Mouse (Mus musculus): ENCODE data around the gene Edem1. TPM values are rescaled to one million over a fixed set of nuclear protein-coding genes. Genes with fewer than 3 reads are reported as not detected.

Gene Edem1
- polyA plus RNA-seq, 1 experiment from 2014 or later, result 27.6 TPM

DNA sequence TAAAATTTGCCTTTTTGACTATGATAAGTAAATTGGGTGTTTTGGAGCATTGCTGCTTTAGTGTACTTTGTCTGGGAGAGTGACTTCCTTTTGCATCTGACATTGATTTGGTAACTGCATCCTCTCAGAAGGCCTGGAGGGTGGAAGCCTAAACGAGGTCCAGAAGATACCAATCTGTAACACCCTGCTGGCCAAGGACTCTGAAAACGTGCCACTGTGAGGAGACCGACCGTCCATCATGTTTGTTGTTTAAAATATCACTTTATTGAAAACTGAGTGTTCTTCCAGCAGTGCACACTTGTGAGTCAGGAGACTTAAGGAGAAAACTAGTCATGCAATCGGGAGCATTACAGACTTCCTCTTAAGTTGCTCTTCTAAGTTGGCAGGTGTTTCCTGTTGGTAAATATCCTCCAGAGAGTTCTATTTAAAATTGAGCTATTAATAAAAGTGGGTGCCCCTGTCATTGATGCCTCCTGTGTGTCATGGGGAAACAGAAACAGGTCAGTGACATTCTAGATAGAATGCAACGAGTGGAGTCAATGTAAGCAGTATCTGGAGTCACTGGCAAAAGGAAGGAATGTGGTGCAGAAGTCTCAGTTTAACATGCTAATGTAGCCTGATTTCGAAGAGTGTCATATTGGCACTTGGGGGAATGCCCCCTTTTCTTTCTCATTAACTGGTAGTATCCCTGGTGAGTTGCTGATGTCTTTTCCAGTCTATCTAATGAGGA lies 3.5 kb upstream of the Edem1 start:
- no peak for ATAC-seq (ENCODE audit: insufficient number of reproducible peaks, low FRiP score, low TSS enrichment, low read depth)
- 66% methylated on average over 7 of the region's 7 CpGs for WGBS
- no peaks in the 10 kb centered on the region for H3K27me3 ChIP-seq (ENCODE audit: control insufficient read depth, insufficient read depth, low read length)
- no peak overlapping the region for H3K9ac ChIP-seq (ENCODE audit: low read length)
- no peak overlapping the region for H3K4me2 ChIP-seq (ENCODE audit: low read depth, severe bottlenecking)
- H3K4me3 ChIP-seq (ENCODE audit: low read depth, low read length), result no peak overlapping the region
- peaks cover 7% of the 10 kb centered on the region for H3K4me1 ChIP-seq (ENCODE audit: control insufficient read depth, insufficient read depth, low read length)
- no peak for DNase-seq (ENCODE audit: low spot score)
- H3K9me3 ChIP-seq (ENCODE audit: control insufficient read depth, low read length), result no peaks in the 10 kb centered on the region
- H3K27ac ChIP-seq (replicated peaks; ENCODE audit: low read depth, low read length), result no peak overlapping the region
- H3K36me3 ChIP-seq (ENCODE audit: control insufficient read depth, insufficient read depth, low read length), result no peaks in the 10 kb centered on the region

DNA sequence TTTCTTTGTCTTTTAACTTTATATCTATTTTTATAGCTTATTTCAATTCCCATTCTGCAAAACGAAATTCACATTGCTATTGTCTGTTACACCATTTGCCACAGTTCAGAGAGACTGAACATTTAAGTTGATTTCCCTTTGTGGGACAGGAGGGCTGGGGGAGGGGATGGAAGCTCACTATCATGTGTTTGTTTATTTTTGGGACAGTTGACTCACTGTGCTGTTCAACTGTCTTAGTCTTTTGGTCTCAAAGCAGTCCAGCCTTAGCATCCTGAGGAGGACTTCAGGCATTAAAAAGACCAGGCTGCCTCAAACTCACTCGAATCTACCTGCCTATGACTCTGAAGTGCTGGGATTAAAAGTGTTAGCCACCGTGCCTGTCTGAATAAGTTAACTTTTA lies 2.4 kb upstream of the Edem1 start:
- Histone ChIP-seq H3K27ac (replicated peaks; ENCODE audit: low read depth, low read length) (no peak overlapping the region), H3K4me1 (ENCODE audit: control insufficient read depth, insufficient read depth, low read length) (peaks cover 9% of the 10 kb centered on the region), H3K9ac (ENCODE audit: low read length) (no peak overlapping the region), H3K4me2 (ENCODE audit: low read depth, severe bottlenecking) (no peak overlapping the region), H3K9me3 (ENCODE audit: control insufficient read depth, low read length) (no peaks in the 10 kb centered on the region), H3K36me3 (ENCODE audit: control insufficient read depth, insufficient read depth, low read length) (no peaks in the 10 kb centered on the region), H3K4me3 (ENCODE audit: low read depth, low read length) (no peak overlapping the region), H3K27me3 (ENCODE audit: control insufficient read depth, insufficient read depth, low read length) (no peaks in the 10 kb centered on the region)
- DNase-seq (ENCODE audit: low spot score) (no peak), ATAC-seq (ENCODE audit: insufficient number of reproducible peaks, low FRiP score, low TSS enrichment, low read depth) (no peak)
- WGBS, result 78% methylated on average over 3 of the region's 3 CpGs

DNA sequence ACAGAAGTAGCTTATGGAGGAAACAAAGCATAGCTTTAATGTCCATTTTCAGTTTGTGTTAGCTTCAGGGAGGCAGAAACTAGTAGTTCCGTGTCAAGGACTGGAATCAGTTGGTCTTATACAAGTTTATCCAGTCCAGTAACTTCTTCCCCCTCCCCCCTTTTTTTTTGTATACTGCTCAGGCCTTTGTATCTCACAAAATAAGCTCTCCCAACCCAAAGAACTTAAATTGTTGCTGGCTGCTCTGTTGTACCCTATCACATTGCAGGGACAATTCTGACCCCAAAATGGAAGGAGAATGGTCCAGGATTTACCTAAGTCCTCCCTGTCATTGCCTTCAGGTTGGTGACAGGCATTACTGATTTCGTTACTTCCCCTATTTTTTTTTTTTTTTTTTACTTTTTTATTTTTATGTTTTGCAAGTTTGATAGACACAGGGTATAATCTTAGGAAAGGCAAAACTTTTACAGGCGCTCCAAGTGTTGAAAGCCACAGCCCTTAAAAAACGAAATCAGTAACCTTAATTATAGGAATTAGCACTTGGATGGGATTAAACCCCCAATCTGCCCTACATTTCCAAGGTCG lies 1.0 kb upstream of the Edem1 start:
- no peak overlapping the region for H3K9ac ChIP-seq (ENCODE audit: low read length)
- no peaks in the 10 kb centered on the region for H3K36me3 ChIP-seq (ENCODE audit: control insufficient read depth, insufficient read depth, low read length)
- DNase-seq (ENCODE audit: low spot score) (no peak), ATAC-seq (ENCODE audit: insufficient number of reproducible peaks, low FRiP score, low TSS enrichment, low read depth) (no peak)
- no peak overlapping the region for H3K27ac ChIP-seq (replicated peaks; ENCODE audit: low read depth, low read length)
- no peaks in the 10 kb centered on the region for H3K9me3 ChIP-seq (ENCODE audit: control insufficient read depth, low read length)
- peak overlapping the region; percentile 67 for H3K4me3 ChIP-seq (ENCODE audit: low read depth, low read length)
- H3K4me1 ChIP-seq (ENCODE audit: control insufficient read depth, insufficient read depth, low read length), result peaks cover 9% of the 10 kb centered on the region
- no peaks in the 10 kb centered on the region for H3K27me3 ChIP-seq (ENCODE audit: control insufficient read depth, insufficient read depth, low read length)
- 27% methylated on average over 5 of the region's 5 CpGs for WGBS
- H3K4me2 ChIP-seq (ENCODE audit: low read depth, severe bottlenecking), result peak overlapping the region; percentile 87

DNA sequence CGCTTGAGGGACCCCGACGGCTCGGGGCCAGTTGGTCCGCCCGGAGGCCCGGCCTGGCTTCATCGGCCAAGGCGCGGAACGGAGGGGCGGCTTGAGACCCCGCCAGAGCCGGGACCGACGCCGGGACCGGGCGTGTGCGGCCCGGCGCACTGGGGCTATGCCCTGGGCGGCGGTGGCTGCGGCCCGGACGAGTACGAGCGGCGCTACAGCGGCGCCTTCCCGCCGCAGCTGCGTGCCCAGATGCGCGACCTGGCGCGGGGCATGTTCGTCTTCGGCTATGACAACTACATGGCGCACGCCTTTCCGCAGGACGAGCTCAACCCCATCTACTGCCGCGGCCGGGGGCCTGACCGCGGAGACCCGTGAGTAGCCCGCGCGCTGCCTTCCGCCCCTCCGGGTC lies 431 bp downstream of the Edem1 start:
- Histone ChIP-seq H3K27ac (replicated peaks; ENCODE audit: low read depth, low read length) (peak overlapping the region; percentile 71), H3K27me3 (ENCODE audit: control insufficient read depth, insufficient read depth, low read length) (no peaks in the 10 kb centered on the region), H3K4me1 (ENCODE audit: control insufficient read depth, insufficient read depth, low read length) (peaks cover 9% of the 10 kb centered on the region), H3K36me3 (ENCODE audit: control insufficient read depth, insufficient read depth, low read length) (no peaks in the 10 kb centered on the region), H3K9ac (ENCODE audit: low read length) (peak overlapping the region; percentile 85), H3K9me3 (ENCODE audit: control insufficient read depth, low read length) (no peaks in the 10 kb centered on the region), H3K4me3 (ENCODE audit: low read depth, low read length) (peak overlapping the region; percentile 67), H3K4me2 (ENCODE audit: low read depth, severe bottlenecking) (peak overlapping the region; percentile 87)
- no peak; the same call in 1 of the 2 replicates for ATAC-seq (ENCODE audit: insufficient number of reproducible peaks, low FRiP score, low TSS enrichment, low read depth)
- under 1% methylated on average over 52 of the region's 56 CpGs for WGBS
- peak; percentile 60 for DNase-seq (ENCODE audit: low spot score)

DNA sequence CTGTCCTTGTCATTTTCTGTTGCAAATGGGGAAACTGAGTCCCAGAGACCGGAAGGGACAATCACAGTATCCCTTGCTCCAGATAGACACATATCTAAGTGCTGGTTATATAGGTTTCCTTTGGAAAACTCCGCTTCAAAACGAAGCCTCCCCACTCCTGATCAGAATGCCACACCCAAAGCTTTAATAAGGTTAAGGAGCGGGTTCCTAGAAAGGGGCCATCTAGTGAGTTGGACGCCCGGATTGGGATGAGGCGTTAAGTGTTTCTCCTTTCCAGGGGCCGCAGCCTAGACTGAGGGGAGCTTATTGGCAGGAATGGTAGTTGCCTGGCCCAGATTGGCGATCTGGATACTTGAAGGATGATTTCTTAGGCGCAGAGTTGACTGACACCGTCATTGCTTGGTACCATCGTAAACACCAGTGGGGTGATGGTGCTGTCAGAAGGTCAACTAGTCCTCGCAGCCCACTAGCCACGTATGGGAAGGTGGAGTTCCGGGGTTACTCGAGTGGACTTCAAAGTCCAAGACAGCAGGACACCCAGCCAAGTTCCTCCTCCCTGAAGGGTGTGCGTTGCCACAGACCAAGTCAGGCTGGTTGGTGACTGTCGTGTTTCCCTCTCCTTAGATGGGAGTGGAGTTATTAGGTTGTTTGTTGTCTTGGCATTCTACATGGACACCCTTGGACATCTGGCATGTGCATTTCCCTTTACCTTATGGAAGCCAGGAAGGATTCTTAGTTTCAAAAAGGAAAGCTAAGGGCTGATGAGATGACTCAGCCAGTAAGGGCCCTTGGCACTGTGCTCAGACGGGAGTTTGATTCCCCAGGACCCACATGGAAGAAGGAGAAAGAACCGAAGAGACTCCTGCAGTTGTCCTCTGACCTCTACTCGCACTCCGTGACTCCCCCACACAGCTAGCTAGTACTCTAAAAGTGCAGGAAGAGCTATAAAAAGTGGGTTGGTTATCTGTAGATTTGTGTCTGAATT lies 1.2 kb downstream of the Edem1 start:
- no peaks in the 10 kb centered on the region for H3K36me3 ChIP-seq (ENCODE audit: control insufficient read depth, insufficient read depth, low read length)
- peak overlapping the region; percentile 85 for H3K9ac ChIP-seq (ENCODE audit: low read length)
- no peak overlapping the region; the same call in 1 of the 2 replicates for H3K27ac ChIP-seq (replicated peaks; ENCODE audit: low read depth, low read length)
- no peaks in the 10 kb centered on the region for H3K27me3 ChIP-seq (ENCODE audit: control insufficient read depth, insufficient read depth, low read length)
- H3K4me1 ChIP-seq (ENCODE audit: control insufficient read depth, insufficient read depth, low read length), result peaks cover 9% of the 10 kb centered on the region
- H3K9me3 ChIP-seq (ENCODE audit: control insufficient read depth, low read length), result no peaks in the 10 kb centered on the region
- peak; percentile 31 for DNase-seq (ENCODE audit: low spot score)
- ATAC-seq (ENCODE audit: insufficient number of reproducible peaks, low FRiP score, low TSS enrichment, low read depth), result no peak
- 17% methylated on average over 22 of the region's 22 CpGs for WGBS
- peak overlapping the region; percentile 87 for H3K4me2 ChIP-seq (ENCODE audit: low read depth, severe bottlenecking)
- H3K4me3 ChIP-seq (ENCODE audit: low read depth, low read length), result peak overlapping the region; percentile 67

DNA sequence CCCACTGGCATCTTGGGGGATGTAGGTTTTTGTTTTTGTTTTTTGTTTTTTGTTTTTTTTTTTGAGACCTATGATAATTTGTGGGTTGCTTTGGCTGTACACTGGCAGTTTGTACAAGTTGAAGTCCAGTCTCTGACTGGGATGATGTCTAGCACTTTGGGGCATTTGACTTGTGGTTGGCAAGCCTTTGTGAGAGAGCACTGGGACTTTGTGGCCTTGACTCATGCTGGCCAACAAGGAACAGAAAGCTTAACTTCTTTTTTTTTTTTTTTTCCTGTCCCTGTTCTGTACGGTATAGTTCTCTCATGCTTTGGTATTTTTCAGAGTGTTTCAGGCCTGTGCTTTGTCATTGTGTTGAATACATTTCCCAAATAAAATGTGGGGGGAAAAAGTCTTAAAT lies 3.7 kb downstream of the Edem1 start:
- H3K27me3 ChIP-seq (ENCODE audit: control insufficient read depth, insufficient read depth, low read length), result no peaks in the 10 kb centered on the region
- H3K36me3 ChIP-seq (ENCODE audit: control insufficient read depth, insufficient read depth, low read length), result no peaks in the 10 kb centered on the region
- 95% methylated on average over 1 of the region's 1 CpGs for WGBS
- no peaks in the 10 kb centered on the region for H3K9me3 ChIP-seq (ENCODE audit: control insufficient read depth, low read length)
- ATAC-seq (ENCODE audit: insufficient number of reproducible peaks, low FRiP score, low TSS enrichment, low read depth), result no peak
- no peak overlapping the region for H3K9ac ChIP-seq (ENCODE audit: low read length)
- peaks cover 9% of the 10 kb centered on the region for H3K4me1 ChIP-seq (ENCODE audit: control insufficient read depth, insufficient read depth, low read length)
- no peak for DNase-seq (ENCODE audit: low spot score)
- no peak overlapping the region for H3K4me2 ChIP-seq (ENCODE audit: low read depth, severe bottlenecking)
- H3K27ac ChIP-seq (replicated peaks; ENCODE audit: low read depth, low read length), result no peak overlapping the region
- no peak overlapping the region for H3K4me3 ChIP-seq (ENCODE audit: low read depth, low read length)

DNA sequence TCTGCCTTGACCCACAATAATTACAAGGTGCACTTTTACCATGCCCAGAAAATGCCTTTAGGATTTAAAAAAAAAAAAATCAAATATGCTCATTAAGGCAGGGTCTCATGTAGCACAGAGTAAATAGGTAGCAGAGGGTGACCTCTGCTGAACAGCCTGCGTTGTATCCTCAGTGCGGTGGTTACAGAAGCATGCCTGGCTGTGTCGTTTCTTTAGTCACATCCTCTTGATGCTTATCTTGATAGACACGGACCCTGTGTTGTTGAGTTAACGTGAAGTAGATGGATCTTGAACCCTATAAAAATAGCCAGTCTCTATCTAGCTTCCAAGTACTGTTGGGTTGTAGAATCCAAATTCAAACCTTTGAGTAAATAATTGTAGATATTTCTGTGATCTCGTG lies 4.5 kb downstream of the Edem1 start:
- H3K27me3 ChIP-seq (ENCODE audit: control insufficient read depth, insufficient read depth, low read length), result no peaks in the 10 kb centered on the region
- H3K4me3 ChIP-seq (ENCODE audit: low read depth, low read length), result no peak overlapping the region
- no peak for DNase-seq (ENCODE audit: low spot score)
- 84% methylated on average over 6 of the region's 6 CpGs for WGBS
- H3K4me1 ChIP-seq (ENCODE audit: control insufficient read depth, insufficient read depth, low read length), result peaks cover 9% of the 10 kb centered on the region
- no peak overlapping the region for H3K9ac ChIP-seq (ENCODE audit: low read length)
- no peak overlapping the region for H3K27ac ChIP-seq (replicated peaks; ENCODE audit: low read depth, low read length)
- no peak overlapping the region for H3K4me2 ChIP-seq (ENCODE audit: low read depth, severe bottlenecking)
- no peak for ATAC-seq (ENCODE audit: insufficient number of reproducible peaks, low FRiP score, low TSS enrichment, low read depth)
- no peaks in the 10 kb centered on the region for H3K9me3 ChIP-seq (ENCODE audit: control insufficient read depth, low read length)
- H3K36me3 ChIP-seq (ENCODE audit: control insufficient read depth, insufficient read depth, low read length), result no peaks in the 10 kb centered on the region; the same call in 1 of the 2 replicates

DNA sequence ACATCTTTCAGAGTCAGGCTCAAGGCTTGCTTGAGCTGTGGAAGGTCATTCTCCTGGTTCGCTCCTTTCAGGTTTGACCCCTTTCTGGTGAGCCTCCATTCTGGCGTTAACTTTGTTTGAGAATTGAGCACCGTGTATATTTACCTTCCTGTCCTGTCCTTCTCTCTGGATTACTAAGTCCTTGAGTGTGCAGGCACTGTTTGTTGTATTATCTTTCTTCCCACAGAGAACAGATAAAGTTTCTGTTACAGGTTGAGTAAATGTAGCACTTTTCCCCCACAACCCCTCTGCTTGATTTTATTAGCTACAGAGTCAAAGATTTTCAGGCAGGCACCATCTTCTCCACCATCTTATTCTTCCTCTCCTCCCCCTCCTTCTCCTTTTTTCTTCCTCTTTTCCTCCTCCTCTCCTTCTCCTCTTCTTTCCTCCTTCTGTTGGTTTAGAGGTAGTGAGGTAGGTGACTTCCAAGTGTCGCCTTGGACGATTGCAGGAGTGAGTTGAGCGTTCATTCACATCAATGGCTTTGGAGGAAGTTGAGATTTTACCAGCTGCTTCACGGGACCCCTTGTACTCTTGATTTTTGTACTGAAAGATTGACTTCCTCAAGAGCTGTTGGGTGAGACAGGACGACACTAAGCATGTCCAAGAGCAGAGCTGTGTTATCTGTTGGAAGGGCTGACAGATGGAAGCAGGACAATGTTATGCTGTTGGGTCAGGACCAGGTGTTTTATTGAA lies 5.7 kb downstream of the Edem1 start:
- no peaks in the 10 kb centered on the region; the same call in 1 of the 2 replicates for H3K36me3 ChIP-seq (ENCODE audit: control insufficient read depth, insufficient read depth, low read length)
- no peak overlapping the region for H3K4me2 ChIP-seq (ENCODE audit: low read depth, severe bottlenecking)
- 89% methylated on average over 8 of the region's 8 CpGs for WGBS
- ATAC-seq (ENCODE audit: insufficient number of reproducible peaks, low FRiP score, low TSS enrichment, low read depth) (no peak), DNase-seq (ENCODE audit: low spot score) (no peak)
- peaks cover 9% of the 10 kb centered on the region for H3K4me1 ChIP-seq (ENCODE audit: control insufficient read depth, insufficient read depth, low read length)
- H3K9ac ChIP-seq (ENCODE audit: low read length), result no peak overlapping the region
- H3K27ac ChIP-seq (replicated peaks; ENCODE audit: low read depth, low read length), result no peak overlapping the region
- no peaks in the 10 kb centered on the region for H3K9me3 ChIP-seq (ENCODE audit: control insufficient read depth, low read length)
- no peaks in the 10 kb centered on the region for H3K27me3 ChIP-seq (ENCODE audit: control insufficient read depth, insufficient read depth, low read length)
- H3K4me3 ChIP-seq (ENCODE audit: low read depth, low read length), result no peak overlapping the region
